Mouse (Mus musculus) retina, postnatal 1 day (tissue): ENCODE measurements around the gene Edem1.
"Not testable (repeated sequence)": the region's sequence is repeated elsewhere in the genome, so short reads cannot be mapped to it uniquely, and the experiment has no call there.

Source experiments
- DNase-seq: peaks from one replicate; pipeline ENCODE4 v3.0.0-alpha.2; 2012

Edem1 gene

DNA sequence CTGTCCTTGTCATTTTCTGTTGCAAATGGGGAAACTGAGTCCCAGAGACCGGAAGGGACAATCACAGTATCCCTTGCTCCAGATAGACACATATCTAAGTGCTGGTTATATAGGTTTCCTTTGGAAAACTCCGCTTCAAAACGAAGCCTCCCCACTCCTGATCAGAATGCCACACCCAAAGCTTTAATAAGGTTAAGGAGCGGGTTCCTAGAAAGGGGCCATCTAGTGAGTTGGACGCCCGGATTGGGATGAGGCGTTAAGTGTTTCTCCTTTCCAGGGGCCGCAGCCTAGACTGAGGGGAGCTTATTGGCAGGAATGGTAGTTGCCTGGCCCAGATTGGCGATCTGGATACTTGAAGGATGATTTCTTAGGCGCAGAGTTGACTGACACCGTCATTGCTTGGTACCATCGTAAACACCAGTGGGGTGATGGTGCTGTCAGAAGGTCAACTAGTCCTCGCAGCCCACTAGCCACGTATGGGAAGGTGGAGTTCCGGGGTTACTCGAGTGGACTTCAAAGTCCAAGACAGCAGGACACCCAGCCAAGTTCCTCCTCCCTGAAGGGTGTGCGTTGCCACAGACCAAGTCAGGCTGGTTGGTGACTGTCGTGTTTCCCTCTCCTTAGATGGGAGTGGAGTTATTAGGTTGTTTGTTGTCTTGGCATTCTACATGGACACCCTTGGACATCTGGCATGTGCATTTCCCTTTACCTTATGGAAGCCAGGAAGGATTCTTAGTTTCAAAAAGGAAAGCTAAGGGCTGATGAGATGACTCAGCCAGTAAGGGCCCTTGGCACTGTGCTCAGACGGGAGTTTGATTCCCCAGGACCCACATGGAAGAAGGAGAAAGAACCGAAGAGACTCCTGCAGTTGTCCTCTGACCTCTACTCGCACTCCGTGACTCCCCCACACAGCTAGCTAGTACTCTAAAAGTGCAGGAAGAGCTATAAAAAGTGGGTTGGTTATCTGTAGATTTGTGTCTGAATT is 1.2 kb downstream of the Edem1 start:
- peak; percentile 8 for DNase-seq

DNA sequence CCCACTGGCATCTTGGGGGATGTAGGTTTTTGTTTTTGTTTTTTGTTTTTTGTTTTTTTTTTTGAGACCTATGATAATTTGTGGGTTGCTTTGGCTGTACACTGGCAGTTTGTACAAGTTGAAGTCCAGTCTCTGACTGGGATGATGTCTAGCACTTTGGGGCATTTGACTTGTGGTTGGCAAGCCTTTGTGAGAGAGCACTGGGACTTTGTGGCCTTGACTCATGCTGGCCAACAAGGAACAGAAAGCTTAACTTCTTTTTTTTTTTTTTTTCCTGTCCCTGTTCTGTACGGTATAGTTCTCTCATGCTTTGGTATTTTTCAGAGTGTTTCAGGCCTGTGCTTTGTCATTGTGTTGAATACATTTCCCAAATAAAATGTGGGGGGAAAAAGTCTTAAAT is 3.7 kb downstream of the Edem1 start:
- no peak for DNase-seq

DNA sequence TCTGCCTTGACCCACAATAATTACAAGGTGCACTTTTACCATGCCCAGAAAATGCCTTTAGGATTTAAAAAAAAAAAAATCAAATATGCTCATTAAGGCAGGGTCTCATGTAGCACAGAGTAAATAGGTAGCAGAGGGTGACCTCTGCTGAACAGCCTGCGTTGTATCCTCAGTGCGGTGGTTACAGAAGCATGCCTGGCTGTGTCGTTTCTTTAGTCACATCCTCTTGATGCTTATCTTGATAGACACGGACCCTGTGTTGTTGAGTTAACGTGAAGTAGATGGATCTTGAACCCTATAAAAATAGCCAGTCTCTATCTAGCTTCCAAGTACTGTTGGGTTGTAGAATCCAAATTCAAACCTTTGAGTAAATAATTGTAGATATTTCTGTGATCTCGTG is 4.5 kb downstream of the Edem1 start:
- DNase-seq: no peak

DNA sequence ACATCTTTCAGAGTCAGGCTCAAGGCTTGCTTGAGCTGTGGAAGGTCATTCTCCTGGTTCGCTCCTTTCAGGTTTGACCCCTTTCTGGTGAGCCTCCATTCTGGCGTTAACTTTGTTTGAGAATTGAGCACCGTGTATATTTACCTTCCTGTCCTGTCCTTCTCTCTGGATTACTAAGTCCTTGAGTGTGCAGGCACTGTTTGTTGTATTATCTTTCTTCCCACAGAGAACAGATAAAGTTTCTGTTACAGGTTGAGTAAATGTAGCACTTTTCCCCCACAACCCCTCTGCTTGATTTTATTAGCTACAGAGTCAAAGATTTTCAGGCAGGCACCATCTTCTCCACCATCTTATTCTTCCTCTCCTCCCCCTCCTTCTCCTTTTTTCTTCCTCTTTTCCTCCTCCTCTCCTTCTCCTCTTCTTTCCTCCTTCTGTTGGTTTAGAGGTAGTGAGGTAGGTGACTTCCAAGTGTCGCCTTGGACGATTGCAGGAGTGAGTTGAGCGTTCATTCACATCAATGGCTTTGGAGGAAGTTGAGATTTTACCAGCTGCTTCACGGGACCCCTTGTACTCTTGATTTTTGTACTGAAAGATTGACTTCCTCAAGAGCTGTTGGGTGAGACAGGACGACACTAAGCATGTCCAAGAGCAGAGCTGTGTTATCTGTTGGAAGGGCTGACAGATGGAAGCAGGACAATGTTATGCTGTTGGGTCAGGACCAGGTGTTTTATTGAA is 5.7 kb downstream of the Edem1 start:
- DNase-seq: no peak

DNA sequence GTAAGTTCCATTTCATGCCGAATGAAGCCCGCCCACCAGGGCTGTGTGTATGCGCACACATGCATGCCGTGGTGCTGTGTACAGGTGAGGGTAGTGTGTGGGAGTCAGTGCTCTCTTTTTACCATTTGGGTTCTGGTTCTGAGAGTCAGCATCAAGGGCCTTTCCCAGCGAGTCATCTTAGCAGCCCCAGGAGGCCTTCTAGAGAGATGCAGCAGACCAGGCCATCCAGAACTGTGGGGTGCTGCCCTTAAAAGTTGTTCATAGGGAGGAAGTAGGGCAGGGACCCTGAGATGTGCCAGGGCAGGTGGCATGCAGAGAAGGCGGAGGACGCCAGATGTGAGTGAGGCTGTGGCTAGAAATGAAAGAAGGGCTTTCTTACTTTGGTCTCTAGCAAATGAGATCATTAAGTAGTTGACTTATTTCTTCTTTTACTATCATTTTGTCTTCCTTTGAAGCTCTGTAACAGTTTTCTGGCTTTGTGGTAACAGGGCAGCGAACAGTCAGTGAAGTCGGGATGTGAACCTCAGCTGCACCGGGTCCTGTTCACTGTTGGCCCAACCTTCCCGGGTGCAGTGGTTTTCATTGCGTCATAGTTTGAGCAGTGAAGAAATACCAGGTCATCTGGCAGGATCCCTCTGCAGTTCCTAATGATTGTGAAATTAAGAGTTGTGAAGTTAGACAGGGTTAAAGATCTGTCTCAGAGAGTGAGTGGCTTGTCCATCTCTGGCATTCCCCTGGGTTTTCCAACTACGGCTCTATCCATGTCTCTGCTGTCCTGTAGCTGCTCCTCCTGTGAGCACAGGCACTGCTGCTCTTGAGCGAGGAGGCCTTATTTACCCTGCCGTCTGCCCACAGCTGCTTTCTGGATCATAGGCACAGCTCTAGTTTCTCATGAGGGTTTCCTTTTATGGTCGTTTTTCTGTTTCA is 7.6 kb downstream of the Edem1 start:
- no peak for DNase-seq

DNA sequence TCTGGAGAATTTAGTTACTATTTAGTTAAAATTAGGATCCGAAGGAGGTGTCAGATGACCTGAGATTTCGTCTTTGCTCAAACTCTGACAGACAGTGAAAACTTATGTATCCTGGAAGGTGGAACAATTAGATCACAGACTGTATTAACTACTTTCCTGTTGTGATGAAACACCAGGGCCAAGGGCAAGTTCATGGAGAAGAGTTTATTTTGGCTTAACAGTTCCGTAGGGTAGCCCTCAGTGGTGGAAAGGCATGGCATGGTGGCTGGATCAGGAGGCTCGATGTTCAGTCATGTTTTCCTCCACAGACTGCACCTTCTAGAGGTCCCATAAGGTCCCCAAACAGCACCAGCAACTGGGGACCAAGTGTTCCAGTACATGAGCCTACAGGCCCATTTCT is 8.6 kb downstream of the Edem1 start:
- DNase-seq: no peak

DNA sequence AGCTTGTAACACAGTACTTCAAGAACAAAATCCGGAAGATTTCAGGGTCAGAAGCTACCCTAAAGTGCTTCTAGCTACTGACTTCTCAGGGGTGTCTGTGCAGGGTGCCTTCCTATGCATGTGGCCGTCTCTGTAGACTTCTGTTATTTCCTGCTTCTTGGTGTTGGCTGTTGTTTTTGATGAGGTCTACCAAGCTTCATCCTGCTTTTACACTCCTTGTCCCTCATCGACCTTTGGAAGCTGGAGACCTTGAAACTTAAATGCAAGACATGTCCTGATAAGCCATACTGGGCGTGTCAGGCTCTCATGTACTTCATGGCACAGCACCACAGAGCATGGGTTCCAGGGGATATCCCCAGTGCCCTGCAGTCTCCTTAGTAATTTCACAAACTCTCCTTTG is 9.5 kb downstream of the Edem1 start:
- DNase-seq: no peak

DNA sequence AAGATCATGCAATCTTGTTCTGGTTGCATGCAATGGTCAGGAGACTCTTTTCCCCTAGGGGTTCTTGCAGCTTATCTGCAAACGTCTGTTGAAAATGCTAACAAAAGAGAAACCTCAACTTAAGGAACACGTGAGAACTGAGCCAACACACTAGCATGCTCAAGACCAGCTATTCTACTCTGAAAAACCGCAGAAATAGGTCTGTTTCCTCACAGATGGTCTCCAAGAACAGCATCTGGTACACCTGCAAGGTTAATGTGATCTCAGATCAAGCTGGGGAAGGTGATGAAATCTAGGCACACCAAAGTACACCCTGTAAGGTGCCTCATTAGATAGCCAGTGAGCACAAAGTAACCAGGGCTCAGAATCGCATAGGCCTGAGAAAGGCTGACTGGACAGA is 11.0 kb downstream of the Edem1 start:
- DNase-seq: no peak

DNA sequence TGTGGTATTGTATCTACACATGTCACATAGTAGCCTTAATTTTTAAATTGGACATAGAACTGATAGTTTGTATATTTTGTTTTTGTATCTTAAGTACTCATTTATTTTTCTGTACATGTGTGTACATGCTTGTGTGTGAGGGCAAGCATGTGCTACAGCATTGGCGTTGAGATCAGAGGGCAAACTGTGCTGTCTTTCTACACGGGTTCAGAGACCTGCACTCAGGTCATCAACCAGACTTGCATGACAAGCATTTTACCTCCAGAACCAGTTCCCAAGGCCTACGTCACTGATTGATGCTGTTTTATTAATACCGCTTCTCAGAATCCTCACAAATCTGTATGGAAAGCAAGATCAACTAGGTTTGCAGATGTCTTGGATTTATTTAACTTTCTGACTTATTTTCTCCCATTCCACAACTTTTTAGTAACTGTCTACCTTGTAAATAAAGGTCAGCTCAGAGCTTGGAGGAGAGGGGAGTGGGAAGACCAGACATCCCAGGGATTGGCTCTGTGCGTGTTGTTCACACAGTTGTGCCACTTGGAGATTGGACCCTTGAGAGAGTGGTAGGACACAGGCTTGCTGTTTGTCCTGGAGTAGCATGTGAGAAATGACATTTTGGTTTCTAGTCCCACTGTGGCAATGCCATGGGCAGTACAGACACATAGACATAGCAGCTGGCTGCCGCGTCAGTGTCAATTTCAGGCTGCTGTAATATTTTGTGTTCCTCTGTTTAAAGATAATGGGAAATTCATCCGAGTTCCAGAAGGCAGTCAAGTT is 12.6 kb downstream of the Edem1 start:
- DNase-seq: no peak

DNA sequence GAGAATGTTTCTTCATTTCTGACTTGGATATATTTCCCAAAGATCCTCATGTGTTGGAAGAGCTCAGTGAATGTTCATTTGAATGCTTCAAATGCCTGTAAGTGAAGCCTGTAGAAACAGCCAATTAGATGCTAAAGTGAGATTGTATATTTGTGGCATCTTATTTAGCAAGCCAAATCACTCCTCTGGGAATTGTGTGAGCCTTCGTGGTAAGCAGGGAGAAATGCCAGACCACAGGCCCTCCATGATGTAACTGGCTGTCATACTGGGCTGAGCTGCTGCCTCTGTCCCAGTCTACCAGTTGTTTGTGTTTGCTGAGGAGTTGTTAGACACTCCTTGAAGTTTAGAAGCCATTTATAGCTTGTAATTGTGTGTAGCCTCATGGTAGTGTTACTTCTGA is 15.2 kb downstream of the Edem1 start:
- DNase-seq: no peak

DNA sequence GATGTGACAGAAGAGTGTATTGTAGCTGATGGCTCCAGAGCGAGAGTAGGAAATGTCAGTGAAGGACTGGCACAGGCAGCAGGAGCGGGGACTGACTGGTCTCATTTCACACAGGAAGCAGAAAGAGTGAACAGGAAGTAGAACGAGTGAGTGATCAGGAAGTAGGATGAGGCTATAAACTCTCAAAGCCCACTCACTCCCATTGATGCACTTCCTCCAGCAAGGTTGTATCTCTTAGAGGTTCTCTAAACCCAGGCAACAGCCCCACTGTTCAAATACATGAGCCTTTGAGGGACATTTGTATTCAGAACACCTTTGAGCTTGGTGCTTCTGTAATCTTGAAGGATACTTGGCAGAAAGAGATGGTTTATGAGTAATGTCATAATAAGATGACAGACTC is 15.7 kb downstream of the Edem1 start:
- no peak for DNase-seq

DNA sequence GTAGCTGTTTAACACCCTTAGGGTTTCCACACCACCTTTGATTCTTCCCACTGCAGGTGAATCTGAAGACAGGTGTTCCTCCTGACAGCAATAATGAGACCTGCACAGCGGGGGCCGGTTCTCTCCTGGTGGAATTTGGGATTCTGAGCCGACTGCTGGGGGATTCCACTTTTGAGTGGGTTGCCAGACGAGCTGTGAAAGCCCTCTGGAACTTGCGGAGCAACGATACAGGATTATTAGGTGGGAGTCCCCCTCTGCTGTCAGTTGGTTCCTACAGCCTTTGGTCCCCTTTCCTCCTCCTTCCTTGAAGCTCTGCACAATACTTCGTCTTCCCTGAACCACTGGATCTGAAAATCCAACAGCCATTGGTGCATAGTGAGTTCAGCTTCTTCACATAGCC is 16.3 kb downstream of the Edem1 start:
- no peak for DNase-seq

DNA sequence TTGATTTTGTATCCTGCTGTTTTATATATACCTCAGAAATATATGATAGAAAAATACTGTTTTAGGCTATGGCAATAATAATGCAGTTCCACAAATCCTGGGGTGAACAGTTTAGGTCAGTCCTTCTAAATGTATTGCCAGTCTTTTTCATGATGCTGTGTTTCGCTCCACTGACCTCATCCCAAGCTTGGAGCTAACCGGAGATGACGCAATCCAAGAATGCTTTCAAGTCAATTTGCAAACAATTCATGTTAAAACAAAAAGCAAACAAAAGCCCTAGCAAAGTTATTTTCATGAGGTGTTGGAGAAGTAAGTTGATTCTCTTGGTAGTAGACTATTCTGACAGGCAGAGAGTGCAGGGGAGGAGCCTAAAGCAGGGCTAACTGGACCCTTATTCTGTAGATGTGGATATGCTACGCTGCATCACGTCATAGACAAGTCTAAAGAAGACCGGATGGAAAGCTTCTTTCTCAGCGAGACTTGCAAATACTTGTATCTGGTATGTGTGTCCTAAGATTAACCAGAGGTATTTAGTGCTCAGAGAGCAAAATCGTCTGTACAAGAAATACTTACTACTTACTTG is 23.7 kb downstream of the Edem1 start:
- no peak for DNase-seq

DNA sequence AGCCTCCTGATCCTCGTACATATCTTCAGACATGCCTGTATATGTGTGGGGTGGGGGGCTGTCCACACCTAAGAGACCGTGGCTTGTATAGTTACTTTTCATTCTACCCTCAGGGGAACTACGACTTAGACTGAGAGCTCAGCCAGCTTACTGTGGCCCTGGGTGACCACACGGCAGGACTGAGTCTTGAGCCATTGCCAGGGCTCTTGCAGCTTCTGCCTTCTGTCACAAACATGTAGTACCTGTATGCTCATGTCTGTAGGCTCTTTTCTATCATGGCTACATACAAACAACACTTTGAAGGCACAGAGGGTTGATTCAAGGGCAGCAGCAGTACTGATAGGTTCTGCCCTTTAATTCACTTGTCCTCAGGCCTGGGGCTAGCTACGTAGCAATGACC is 24.5 kb downstream of the Edem1 start:
- no peak for DNase-seq

DNA sequence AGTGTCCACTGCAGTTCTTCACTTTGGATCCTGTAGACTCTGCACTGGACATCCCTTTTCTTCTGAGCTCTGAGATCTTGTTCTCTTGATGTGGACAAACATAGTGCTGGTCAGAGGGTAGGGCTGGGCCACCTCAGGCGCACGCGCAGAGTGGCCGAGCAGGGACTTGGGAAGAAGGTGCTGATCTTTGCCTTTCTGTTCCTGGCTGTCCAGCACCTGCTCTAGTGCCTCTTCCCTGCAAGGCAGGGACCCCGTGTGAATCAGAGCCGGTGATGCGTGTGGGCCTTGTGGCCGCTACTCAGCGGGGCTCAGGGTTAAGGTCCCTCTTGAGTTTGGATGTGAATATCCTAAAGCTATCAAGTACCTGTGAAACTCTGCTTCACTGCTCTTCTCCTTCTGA is 30.1 kb downstream of the Edem1 start:
- DNase-seq: no peak

DNA sequence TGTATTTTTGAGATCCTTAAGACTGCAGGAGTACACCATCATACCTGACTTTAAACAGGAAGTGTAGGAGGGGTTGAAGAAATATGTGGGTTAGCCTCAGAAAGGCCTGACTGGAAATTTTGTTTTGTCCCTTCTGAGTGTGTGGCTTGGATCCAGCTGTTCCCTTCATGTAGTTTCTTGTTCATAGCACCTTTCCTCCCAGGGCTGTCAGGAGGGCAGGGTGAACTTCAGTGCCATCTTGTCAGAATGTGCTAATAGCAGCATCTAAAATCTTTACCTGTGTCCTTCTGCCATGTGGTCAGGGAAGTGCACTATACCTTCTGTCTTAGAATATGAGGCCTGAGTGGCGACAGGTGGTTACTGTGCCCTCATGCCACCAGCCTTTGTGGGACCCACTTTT is 32.8 kb downstream of the Edem1 start:
- DNase-seq: no peak

DNA sequence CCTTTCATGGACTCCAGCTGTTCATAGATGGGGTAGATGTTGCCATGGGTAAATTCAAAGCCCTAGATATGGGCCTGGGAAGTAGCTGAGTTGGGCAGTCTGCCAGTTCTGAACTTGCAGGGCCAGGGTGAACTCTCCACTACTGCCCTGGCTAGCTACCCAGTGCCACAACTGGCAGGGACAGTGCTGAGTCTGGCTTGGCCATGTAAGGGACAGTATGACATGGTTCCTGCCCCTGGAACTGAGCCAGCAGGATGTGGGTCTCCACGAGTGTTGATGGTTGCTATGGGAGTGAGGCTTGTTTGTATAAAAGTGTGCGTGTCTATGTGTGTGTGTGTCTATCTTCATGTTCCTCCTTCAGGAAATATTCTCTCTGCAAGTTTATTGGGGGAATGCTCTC is 34.1 kb downstream of the Edem1 start:
- DNase-seq: no peak

DNA sequence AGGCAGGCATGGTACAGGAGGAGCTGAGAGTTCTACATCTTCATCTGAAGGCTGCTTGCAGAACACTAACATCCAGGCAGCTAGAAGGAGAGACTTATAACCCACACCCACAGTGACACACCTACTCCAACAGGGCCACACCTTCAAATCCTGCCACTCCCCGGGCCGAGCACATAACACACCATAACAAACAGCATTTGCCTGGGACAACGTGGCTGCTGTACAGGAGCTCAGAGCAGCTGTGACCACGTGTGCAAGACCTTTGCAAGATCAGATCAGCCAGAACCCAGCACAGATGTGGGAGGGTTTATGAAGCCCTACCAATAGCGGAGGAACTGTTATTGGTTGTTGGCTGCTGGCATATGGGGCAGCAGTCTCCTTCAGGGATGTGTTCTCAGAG is 37.9 kb downstream of the Edem1 start:
- DNase-seq: no peak

DNA sequence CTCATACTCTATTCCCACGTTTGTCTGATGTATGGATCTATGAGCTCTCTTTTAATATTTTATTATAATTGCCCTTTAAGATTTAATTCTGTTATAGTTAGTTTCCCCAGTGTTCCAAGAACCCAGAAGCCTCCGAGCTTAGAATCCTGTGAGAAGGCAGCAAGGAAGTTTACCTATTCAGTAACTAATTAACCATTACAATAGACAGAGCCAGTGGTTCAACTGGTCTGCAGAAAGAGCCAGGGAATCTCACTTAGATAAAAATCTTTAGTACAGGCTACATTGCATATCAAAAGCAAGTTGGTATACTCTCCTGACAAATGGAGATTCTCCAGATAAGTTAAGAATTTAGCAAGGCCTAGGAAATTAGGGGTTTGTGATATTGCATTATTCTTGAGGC is 40.6 kb downstream of the Edem1 start:
- DNase-seq: not testable (repeated sequence)

DNA sequence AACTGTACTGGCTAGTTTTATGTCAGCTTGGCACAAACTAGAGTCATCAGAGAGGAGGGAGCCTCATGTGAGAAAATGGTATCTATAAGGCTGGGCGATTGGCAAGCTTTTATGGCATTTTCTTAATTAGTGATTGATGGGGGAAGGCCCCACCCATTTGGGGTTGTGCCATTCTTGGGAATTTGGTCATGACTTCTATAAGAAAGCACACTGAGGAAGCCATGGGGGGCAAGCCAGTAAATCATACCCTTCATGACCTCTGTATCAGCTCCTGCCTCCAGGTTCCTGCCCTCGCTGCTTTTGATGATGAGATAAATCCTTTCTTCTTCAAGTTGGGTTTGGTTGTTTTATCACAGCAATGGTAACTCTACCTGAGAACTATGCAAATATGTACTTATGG is 42.0 kb downstream of the Edem1 start:
- DNase-seq: no peak

DNA sequence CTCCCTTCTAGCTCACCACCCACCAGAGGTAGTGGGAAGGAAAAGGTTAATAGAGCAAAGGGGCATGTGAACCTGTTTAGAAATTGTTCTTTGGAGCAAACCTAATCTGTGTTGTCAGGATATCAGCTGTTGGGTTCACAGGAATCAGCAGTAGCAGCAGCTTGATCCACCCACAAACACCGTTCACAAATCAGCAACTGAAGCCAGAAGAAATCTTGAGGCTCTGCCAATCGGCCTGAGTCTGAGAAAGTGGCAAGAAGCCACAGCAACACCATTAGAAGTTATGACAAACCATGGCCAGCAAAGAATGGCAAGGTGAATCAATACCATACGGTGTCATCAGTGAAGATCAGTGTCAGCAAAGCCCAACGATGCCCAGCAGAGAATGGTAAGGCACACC is 42.8 kb downstream of the Edem1 start:
- peak; percentile 19 for DNase-seq

DNA sequence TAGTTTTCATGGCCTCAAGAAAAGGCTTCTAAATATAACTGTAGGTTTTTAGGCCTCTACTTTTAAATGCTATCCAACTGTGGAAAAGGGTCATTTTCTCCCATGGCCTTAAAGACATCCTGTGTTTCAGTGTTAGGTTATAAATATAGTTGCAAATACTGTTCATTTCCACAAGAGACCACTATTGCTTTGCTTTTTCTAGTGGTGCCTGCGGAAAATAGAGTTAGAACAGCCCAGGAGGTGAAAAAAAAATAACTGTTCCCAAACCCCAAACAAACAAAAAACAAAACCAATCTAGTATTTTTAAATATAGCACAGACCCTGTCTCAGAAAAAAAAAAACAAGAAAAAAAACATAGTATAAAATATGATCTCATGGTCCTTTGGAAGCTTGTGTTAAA is 46.9 kb downstream of the Edem1 start:
- no peak for DNase-seq
